Mouse (Mus musculus): ENCODE results near the gene 3300002I08Rik.
"Not testable (repeated sequence)": the region's sequence is repeated elsewhere in the genome, so short reads cannot be mapped to it uniquely, and the experiment has no call there.

Gene 3300002I08Rik

DNA sequence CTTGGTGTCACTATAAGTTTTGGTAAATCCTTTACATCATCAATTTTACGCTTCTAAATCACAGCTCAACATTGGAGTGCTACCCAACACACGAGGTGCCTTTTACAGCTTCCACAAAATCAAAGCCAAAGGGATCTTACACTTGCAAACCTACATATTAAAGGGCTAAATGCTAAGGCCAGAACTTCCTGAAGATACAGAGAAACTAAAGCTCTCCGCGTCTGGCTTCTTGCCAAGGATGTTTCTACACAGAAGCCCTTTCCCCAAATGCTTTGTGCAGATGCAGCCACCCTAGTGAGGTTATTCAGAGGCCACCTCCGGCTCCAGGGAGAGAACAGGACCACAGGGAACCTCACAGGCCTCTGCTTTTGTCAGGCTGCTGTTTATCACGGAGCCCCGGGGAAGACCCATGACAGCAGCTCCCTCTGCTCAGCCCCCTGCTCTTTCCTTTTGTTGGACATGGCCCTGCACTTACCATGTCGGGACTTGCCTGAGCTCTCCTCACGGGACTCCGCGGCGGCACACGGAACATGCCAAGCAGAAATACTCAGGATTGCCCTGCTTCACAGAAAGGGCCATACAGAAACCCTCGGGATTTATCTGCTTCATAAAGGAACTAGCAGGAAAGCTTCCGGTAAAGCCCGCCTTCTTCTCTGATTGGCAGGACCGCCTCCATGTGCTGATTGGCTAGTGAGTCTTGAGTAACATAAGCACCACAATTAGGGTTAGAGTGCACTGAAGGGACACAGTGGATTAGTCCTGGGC lies at the start of gene 3300002I08Rik:
3300002I08Rik (minus strand) TSS at position 653 of the 765 bp plus-strand sequence.
- peak; percentile 77 to 94 for DNase-seq (ENCODE audit: low spot score in 2 of 2)

DNA sequence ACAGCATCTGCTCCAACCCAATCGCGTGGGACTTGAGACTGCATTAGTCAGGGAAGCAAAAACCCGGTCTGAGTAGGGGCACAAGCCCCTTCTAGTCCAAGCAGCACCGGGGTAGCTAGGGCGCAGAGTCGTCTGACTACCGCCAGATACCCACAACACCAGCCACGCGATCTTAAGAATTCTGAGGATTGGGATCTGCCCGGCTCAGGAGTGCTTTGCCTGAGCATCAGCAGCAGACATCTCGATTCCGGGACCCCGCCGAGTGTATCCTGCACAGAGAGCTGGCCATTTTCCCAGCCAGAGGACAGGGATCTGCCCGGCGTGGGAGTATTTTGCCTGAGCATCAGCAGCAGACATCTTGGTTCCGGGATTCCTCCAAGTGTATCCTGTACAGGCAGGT lies 49.6 kb upstream of the 3300002I08Rik start:
- not testable (repeated sequence) for DNase-seq (ENCODE audit: low spot score in 2 of 2)

DNA sequence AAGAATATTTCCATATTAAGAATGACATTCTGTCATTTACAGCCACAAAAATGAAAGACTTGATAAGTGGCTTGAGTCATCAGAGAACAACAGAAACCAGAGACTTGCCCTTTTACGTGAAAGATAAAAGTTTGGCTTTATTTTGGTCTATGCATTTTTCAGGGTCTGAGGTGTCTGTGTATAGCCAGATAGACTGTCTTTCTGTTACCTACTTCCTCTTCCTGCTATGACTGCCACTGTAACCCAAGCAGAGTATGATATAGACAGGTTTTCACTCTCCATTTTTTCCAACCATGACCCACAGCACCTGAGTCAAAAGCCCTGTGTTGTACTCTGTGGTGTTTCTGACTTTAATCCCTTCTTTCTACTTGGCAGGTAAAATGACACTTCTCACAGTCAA lies 27.6 kb upstream of the 3300002I08Rik start:
- no peak for DNase-seq (ENCODE audit: low spot score in 2 of 2)

DNA sequence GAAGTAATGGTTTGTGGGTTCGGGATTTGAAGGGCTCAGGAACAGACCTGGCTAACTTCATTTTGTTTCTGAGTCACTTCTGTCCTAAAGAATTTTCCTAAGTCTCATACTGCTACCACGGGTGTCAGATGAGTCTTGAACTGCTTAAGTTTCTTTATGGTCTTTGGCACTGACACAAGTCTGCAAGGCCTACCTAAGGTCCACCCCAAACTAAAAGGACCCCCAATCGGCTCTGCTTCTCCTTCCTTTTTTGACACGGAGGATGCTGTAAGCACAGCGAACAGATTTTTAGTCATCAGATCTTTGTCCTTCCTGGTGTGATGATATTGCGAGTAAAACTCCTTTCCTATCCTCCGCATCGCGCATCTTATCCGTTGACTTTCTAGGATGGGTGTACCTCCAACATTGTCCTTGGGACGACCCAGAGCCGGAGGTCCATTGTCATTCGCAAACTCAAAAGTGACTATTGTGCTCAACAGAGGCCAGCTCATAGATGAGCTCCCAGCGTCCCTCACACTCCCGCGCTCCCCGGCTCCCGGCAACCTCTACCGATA lies 23.1 kb upstream of the 3300002I08Rik start:
- not testable (repeated sequence) for DNase-seq (ENCODE audit: low spot score in 2 of 2)

DNA sequence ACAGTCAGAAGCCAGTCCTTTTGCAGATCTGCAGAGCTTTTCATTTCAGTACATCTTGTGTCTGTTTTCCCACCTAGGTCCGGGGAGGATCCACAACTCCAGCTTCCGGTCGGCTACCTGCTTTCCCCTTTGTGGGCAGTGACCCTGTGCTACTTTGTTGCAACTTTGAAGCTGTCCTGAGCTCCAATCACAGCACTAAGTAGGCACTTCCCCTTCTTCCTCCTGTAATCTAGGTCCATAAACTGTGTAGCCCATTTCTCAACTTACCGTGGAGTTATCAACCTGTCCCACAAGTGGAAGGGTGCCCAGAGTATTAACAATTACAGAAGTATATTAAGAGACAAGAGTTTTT lies 289 bp upstream of the 3300002I08Rik start:
- no peak for DNase-seq (ENCODE audit: low spot score in 2 of 2)

DNA sequence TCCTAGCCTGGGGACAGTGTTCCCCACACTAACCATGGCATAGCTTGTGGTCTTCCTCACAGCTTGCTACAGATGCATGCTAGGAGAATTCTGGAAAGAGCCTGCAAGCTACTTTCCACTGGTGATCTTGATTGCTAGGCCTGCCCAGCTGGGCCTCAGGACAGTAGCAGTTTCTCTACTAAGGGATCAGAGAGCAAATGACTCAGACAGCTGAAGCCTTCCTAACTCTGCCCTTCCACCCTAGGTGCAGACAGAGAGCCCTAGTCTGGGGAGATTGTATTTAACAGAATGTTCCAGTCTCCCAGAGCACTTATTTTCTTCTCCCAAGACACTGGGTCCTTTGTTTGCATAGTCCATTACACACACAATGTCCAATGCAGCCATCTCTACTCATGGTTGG lies 5.4 kb downstream of the 3300002I08Rik start:
- DNase-seq (ENCODE audit: low spot score in 2 of 2): not testable (repeated sequence)

DNA sequence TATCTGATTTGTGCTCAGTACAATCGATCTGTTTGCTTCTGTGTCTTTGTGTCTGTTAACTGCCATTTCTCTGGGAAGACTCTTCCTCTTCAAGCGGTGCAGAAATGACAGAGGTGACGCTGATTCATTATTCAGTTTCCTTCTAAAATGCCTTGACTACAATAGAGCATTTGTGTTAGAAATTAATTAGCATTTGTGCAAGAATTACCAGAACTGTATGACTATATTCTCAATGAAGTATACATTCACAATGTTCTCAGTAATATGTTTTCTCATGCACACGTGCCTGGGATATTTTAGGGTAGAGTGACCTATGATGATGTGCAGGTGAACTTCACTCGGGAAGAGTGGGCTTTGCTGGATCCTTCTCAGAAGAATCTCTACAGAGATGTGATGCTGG lies 39.2 kb downstream of the 3300002I08Rik start, which contains the start of gene Gm10130:
Gm10130 (plus strand) TSS at position 301 of the 400 bp plus-strand sequence.
- no peak for DNase-seq (ENCODE audit: low spot score in 2 of 2)

DNA sequence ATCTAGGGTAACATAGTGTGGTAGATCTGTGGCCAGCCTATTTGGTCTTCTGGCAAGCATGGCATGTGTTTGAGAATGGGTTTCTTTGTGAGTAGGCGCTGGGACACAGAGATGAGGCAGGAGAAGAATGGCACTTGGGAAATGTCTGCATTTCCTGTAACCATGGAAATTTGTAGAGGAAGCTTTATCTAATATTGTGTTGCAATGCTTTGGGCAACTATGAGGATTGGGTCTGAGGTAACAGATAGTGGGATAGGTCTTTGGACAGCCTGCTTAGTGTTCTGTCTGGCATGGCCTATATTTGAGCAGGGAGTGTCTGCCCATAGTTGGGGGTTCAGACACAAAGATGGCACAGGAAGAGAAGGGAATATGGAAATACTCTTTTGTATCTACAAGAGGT lies 43.6 kb downstream of the 3300002I08Rik start:
- no peak for DNase-seq (ENCODE audit: low spot score in 2 of 2)

DNA sequence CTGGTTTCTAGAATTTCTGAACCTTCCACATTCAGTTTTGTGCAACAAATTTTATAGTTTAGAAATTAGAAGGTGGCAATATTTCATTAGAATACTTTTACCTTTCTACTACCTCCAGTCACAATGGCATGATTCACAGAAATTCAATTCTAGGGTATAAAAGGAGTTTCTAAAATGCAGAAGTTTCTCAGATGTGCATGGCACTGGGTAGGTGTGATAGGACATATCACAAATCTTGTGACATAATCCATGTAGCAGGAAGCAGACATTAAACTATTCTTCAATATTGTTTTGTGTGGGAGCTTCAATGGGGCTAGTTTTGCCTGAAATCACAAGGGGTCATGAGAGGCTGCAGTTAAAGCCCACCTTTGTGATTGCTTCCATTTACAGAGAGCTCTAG lies 46.4 kb downstream of the 3300002I08Rik start:
- no peak for DNase-seq (ENCODE audit: low spot score in 2 of 2)

DNA sequence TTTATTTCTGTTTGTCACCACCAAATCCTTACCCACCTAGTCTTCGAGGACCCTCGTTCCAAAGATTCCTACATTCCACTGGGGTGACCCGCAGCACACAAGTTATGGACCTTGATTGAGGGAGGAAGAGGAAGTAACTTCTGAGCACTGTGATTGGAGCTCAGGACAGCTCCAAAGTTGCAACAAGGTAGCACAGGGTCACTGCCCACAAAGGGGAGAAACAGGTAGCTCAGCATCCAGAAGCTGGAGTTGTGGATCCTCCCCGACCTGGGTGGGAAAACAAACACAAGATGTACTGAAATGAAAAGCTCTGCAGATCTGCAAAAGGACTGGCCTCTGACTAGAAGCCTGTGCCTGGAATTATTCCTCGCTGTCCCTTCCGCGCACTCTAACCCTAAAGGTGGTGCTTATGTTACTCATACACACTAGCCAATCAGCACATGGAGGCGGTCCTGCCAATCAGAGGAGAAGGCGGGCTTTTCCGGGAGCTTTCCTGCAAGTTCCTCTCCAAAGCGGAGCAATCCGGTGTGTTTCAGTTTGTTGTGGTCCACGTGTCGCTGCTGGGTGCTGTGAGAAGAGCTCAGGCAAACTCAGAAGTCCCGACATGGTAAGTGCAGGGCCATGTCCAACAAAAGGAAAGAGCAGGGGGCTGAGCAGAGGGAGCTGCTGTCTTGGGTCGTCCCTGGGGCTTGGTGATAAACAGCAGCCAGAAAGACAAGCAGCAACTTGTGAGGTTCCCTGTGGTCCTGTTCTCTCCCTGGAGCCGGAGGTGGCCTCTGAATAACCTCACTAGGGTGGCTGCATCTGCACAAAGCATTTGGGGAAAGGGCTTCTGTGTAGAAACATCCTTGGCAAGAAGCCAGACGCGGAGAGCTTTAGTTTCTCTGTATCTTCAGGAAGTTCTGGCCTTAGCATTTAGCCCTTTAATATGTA lies 51.3 kb downstream of the 3300002I08Rik start:
- peak; percentile 79 to 94 for DNase-seq (ENCODE audit: low spot score in 2 of 2)

DNA sequence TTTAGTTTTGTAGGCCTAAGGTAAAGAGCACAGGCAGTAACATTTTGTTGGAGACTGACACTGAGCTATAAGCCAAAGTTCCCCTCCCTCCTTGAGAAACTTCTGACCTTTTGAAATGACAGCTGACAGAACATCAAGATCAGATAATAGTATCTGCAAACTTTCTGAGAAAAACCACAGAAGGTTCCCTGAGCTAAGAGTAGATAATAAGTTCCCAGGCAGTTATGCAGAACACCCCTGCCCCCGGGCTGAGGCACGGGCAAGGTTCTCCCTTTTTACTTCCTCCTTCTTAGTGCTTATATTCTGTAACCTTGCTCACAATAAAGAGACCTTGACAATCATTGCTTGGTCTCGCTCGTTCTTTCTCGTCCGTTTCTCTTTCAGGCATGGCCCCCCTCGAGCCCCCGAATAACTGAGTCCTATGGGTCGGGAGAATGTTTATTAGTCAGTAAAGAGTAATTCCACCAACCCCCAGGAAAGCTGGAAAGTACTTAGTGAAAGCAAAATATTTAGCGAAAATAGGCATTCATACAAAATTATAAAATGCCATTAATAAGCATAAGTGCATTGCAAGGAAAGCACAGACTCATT lies 55.3 kb downstream of the 3300002I08Rik start:
- no peak for DNase-seq (ENCODE audit: low spot score in 2 of 2)

DNA sequence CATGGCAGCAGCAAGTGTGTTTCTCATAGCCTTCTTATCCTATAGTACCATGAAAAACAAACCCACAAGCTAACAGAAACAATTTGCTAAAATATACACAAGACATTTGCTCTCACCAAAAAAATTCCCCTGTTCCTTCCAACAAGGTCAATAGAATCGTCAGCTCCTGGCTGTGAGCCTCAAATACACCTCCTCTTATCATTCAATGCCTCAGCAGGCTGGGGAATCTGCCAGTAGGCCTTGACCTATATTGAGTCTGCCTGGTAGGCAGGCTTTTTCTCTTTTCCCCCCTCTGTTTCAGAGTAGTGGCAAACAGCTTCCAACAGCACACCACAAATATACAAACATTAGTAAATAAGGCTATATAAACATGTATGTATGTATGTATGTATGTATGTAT lies 63.5 kb downstream of the 3300002I08Rik start:
- no peak for DNase-seq (ENCODE audit: low spot score in 2 of 2)

DNA sequence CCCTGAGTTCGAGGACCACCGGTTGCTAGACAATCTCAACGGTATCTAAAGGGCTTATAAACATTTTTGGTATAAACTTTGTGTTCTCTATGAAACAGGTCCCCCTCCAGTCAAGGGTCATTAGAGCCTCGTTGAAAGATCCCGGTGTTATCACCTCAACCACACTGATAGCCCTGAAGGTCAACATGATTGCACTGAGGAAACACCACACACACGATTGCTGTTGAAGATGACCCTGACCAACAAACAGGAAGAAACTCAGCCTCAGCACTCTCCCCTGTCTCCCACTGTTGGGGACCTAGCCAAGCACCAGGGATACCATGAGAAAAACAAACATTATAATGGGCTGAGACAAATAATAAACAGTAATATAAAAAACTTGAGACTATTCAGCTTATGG lies 68.9 kb downstream of the 3300002I08Rik start:
- no peak for DNase-seq (ENCODE audit: low spot score in 2 of 2)

Data from left cerebral cortex, adult 9 months (tissue).